Mouse (Mus musculus) thymus, postnatal 4 days (tissue): ENCODE measurements around the gene Hpd.

ENCODE experiments used
- DNase-seq: peaks from one replicate; pipeline ENCODE4 v3.0.0; 2021

The Hpd gene

DNA sequence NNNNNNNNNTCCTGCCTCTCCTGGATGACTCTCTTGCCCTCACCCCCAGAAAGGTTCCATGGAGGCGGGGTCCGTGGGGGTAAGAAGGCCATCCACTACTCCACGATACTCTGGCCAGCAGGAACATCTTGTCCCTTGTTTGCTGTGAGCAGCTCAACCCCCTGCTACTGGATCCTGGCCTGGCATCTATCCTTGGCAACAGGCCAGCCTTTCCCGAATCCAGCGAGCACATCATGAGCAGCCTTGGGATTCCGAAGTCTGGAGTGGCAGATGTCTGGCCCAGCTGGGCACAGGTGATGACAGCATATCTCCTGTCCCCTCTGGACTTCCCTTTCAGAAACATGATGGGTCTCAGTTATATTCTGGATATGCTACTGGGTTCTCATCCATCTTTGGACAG lies 3.4 kb upstream of the Hpd start:
- DNase-seq = no peak

DNA sequence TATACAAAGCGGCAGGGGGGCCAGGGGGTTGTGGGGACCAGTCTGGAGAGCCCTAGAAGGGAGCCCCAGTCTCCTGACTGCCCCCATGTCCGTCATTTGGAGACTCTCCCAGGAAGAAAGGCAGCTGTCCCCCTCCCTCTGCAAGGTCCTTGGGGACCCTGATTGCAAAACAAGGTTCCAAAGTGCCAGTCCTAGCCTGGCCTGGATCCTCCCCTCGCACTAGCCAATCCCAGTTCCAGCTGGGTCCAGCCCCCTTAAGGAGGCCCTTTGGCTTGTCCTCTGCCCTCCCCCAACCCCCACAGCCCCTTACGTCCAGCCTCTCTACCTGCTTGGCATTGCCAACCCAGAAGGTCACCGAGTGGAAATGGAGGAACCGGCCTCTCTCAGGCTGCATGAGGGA lies 991 bp downstream of the Hpd start:
- no peak for DNase-seq

GRCm38 (mm10) chr5:123180390-123180789 lies 2.1 kb downstream of the Hpd start:
- DNase-seq = no peak

GRCm38 (mm10) chr5:123178792-123179191 lies 3.7 kb downstream of the Hpd start:
- no peak for DNase-seq

DNA sequence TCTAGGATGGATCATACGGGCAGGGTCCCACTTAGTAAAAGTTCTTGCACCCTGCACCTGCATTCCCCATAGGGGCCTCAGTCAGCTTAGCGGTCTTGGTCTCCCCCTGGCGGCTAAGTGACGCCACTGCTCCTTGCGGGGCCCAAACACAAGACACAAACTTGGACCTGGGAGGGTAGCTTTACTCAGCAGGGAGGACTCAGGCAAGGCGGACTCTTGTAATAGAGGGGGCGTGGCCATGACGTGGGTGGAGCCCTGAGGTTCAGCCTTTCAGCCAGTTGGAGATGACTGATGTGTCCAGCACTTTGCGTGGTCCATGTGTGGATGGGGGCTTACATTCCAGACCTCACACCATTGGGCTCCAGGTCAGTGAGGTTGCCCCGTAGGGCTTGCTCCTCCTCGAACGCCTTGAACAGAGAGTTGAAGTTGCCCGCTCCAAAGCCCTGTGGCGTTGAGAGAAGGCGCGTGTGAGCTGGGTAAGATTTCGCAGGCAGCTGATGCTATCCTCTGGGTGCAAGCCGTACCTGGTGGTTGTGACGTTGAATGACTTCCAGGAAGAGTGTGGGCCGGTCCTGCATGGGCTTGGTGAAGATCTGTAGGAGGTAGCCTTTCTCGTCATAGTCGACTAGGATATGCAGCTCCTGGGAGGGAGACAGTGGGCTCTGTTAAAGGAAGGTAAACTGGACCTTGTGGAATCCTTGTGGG lies 10.7 kb downstream of the Hpd start:
- peak; percentile 94 for DNase-seq

DNA sequence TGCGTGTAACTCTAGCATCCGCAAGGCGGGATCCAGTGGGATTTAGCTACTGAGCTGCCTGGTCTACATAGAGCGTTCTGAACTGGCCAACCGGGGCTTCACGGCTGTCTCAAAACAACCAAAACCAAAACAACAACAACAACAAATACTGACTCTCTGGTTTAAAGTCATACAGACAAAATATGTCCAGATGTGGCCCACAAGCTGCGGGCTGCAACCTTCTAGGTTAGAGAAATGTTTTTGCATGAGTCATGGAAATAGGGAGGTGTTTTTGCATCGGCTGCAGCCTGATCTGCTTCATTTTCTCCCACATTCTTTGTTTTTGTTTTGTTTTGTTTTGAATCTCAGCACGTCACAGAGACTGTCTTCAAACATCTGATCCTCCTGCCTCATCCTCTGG lies 12.2 kb downstream of the Hpd start:
- DNase-seq = no peak

- DNase-seq = no peak
Measured at GRCm38 (mm10) chr5:123169284-123169683, 13.2 kb downstream of the Hpd start, which contains the start of gene Psmd9. Gene Psmd9 (plus strand): TSS chr5:123169413.

- DNase-seq = no peak
Measured at GRCm38 (mm10) chr5:123167591-123167990, 14.9 kb downstream of the Hpd start.

GRCm38 (mm10) chr5:123166437-123166836 lies 16.1 kb downstream of the Hpd start:
- no peak for DNase-seq

DNA sequence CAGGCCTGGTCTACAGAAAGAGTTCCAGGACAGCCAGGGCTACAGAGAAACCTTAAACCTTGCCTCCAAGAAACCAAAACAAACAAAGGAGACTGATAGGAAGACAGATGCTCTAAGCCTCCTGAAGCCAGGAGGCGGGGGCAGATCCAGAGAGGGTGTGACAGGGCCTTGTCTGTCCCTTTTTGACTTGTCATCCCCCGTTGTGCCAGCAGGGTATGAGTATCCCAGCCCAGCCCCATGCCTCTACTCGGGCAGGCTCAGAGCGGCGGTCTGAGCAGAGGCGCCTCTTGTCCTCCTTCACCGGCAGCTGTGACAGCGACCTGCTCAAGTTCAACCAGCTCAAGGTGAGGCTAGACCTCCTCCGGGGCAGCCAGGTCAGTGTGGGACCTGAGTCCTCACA lies 19.6 kb downstream of the Hpd start:
- no peak for DNase-seq

DNA sequence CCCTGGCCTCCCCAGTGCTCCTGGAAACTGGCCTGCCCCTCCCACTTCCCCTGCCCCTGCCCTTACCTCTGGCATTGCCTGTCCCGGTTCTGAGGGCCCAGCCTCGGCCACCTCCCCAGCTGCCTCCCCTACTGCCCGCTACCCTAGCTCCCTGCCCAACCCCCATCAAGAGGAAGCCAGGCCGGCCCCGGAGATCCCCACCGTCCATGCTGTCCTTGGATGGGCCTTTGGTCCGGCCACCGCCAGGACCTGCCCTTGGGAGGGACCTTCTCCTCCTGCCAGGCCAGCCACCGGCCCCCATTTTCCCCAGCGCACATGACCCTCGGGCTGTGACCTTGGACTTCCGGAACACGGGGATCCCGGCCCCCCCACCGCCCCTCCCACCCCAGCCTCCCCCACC lies 22.2 kb downstream of the Hpd start:
- no peak for DNase-seq

DNA sequence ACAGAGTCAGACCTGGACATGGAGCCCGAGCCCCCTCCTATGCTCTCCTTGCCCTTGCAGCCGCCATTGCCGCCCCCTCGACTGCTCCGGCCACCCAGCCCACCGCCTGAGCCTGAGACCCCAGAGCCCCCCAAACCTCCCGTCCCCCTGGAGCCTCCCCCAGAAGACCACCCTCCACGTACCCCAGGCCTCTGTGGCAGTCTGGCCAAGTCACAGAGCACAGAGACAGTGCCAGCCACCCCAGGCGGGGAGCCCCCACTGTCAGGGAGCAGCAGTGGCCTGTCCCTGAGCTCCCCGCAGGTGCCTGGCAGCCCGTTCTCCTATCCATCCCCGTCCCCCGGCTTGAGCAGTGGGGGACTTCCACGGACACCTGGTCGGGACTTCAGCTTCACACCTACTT lies 22.7 kb downstream of the Hpd start:
- no peak for DNase-seq

DNA sequence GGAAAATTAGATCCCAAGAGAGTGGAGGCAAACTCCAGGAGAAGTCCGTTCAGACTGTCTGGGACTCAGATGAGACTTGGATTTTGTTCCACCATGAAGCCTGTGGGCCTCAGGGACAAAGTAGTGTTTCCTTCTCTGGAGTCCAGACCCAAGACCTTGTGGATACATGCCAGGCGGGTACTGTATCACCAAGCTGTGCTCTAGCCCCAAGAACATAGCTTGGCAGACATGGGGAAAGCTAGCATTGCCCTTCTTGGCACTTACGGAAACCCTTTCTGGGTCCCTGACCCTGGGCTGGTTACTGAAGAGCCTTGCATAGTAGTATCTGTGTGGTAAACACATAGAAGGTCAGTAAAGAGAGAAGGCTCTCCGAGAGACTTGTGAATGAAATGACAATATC lies 23.1 kb downstream of the Hpd start:
- no peak for DNase-seq

DNA sequence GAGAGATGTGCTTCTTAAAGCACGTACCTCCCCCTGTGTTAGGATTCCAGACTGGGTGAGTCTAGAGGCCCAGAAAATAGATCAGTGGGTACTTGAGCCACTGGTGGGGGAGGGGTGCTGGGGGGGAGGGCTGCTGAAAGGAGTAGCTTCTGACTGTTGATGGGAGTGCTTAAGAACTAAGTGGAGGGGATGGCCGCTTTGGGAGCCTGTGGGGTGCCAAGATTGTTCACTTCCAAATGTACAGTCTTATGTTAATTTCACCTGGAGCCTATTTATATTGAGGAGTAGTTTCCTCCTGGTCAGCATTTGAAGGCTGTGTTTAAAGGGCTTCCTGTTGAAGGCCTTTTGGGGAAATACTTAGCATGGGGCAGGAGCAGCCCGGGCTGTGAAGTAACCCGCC lies 24.6 kb downstream of the Hpd start:
- no peak for DNase-seq

DNA sequence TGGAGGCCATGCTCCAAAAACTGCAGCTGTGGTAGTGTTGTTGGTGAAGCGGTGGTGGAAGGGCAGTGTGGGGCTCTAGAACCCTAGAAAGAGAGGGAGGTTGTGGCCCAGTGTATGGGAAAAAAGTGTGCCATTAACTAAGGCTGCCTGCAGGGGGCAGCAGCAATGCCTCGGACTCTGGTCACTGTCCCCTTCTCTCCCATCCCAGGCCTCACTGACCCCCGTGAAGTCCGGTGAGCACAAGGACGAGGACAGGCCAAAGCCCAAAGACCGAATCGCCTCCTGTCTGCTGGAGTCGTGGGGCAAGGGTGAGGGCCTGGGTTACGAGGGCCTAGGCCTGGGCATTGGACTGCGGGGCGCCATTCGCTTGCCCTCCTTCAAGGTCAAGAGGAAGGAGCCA lies 25.8 kb downstream of the Hpd start:
- peak; percentile 52 for DNase-seq

DNA sequence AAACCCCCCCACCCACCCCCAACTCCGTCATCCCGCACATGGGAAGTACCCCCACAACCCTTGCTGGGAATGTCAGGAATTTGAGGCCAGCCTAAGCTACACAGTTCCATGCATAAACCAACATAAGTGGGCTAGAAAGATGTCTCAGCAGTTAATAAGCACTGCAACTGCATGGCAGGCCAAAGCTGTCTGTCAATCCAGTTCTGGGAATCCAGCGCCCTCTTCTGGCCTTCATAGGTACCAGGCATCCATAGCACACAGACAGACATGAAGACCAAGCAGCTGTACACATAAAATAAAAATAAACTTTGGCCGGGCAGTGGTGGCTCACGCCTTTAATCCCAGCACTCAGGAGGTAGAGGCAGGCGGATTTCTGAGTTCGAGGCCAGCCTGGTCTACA lies 27.1 kb downstream of the Hpd start:
- peak; percentile 83 for DNase-seq

GRCm38 (mm10) chr5:123152901-123153300 lies 29.6 kb downstream of the Hpd start:
- DNase-seq = peak; percentile 59

DNA sequence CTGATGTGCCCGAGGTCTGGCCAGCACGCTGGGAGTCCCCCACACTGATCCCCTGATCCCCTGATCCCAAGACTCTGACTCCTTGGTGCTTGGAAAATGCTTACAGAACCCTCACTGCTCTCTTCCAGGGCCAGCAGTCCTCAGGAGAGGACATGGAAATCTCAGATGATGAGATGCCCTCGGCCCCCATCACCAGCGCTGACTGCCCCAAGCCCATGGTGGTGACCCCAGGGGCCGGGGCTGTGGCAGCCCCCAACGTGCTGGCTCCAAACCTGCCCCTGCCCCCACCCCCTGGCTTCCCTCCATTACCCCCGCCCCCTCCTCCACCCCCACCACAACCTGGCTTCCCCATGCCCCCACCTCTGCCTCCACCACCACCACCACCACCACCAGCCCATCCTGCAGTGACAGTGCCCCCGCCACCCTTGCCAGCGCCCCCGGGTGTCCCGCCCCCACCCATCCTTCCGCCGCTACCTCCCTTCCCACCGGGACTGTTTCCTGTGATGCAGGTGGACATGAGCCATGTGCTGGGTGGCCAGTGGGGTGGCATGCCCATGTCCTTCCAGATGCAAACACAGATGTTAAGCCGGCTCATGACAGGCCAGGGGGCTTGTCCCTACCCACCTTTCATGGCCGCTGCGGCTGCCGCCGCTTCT lies 30.7 kb downstream of the Hpd start:
- no peak for DNase-seq

DNA sequence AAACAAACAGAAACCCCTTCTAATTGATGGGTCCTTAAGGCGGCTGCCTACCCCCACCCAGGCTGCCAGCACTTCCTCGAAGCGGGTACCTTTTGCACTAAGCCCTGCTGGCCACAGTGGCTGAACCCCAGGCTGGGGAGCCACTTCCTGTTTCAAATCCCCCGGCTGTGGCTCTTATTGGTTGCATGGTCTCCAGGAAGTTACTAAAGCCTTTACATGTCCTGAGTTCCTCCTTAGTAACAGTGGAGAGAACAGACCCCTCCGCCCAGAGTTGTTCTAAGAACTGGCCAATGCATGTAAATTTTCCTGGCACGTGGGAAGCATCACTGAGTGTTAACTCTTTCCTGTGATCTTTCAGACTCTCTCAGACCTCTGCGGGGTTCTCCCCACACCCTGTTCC lies 31.4 kb downstream of the Hpd start:
- peak; percentile 74 for DNase-seq

GRCm38 (mm10) chr5:123150641-123151040 lies 31.9 kb downstream of the Hpd start:
- peak; percentile 82 for DNase-seq

GRCm38 (mm10) chr5:123149451-123150400 lies 32.8 kb downstream of the Hpd start:
- peak; percentile 95 for DNase-seq

DNA sequence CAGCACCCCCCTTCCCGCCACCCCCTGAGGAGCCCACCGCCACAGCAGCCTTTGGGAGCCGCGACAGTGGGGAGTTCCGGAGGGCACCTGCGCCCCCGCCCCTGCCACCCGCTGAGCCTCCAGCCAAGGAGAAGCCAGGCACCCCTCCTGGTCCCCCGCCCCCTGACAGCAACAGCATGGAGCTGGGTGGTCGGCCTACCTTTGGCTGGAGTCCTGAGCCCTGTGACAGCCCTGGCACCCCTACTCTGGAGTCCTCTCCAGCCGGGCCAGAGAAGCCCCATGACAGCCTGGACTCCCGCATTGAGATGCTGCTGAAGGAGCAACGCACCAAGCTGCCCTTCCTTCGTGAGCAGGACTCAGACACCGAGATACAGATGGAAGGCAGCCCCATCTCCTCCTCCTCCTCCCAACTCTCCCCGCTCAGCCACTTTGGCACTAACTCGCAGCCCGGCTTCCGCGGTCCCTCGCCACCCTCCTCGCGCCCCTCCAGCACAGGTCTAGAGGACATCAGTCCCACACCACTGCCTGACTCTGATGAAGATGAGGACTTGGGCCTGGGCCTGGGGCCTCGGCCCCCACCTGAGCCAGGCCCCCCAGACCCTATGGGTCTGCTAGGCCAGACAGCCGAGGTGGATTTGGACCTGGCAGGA lies 34.3 kb downstream of the Hpd start:
- DNase-seq = no peak

DNA sequence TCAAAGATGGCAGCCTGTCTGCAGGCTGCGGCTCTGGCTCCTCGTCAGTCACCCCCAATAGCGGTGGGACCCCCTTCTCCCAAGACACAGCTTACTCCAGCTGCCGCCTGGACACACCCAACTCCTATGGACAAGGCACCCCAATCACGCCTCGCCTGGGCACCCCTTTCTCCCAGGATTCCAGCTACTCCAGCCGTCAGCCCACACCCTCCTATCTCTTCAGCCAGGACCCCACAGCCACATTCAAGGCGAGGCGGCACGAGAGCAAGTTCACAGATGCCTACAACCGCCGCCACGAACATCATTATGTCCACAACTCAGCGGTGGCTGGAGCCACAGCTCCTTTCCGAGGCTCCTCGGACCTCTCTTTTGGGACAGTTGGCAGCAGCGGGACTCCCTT lies 35.0 kb downstream of the Hpd start:
- DNase-seq = no peak
